Mouse (Mus musculus) kidney, embryonic 14.5 days (tissue): Measurements from ENCODE around the gene Ccm2l. TPM values are rescaled to one million over a fixed set of nuclear protein-coding genes. Genes with fewer than 3 reads are reported as not detected.

Source experiments
- ATAC-seq: fragments of 200-750 bp; cut with Nextera tagmentation; 2 replicates; pipeline ENCODE4 v1.8.0; 2017; ENCODE audit warnings: moderate number of reproducible peaks, mild to moderate bottlenecking, moderate TSS enrichment, moderate library complexity; ENCODE audit not compliant: low FRiP score, low TSS enrichment
- H3K27ac ChIP-seq: fragments of 300-500 bp; sonication (generic); 2 replicates; pipeline ENCODE4 v1.5.1; 2014; ENCODE audit warnings: low read depth, mild to moderate bottlenecking, low read length, moderate library complexity, mixed read lengths
- H3K27me3 ChIP-seq: fragments of 300-500 bp; sonication (generic); 2 replicates; pipeline ENCODE4 v1.6.1; 2014; ENCODE audit warnings: mild to moderate bottlenecking, low read length; ENCODE audit not compliant: control insufficient read depth, insufficient read depth
- H3K36me3 ChIP-seq: fragments of 300-500 bp; sonication (generic); 2 replicates; pipeline ENCODE4 v1.6.1; 2014; ENCODE audit warnings: low read length, mixed read lengths; ENCODE audit not compliant: control insufficient read depth, insufficient read depth
- H3K4me1 ChIP-seq: fragments of 300-500 bp; sonication (generic); 2 replicates; pipeline ENCODE4 v1.6.1; 2014; ENCODE audit warnings: low read length, mixed read lengths; ENCODE audit not compliant: control insufficient read depth, insufficient read depth
- H3K4me2 ChIP-seq: fragments of 300-500 bp; sonication (generic); replicated peaks from 2 replicates; pipeline ENCODE4 v1.6.1; 2014; ENCODE audit warnings: low read depth, mild to moderate bottlenecking, low read length
- H3K4me3 ChIP-seq: fragments of 300-500 bp; sonication (generic); 2 replicates; pipeline ENCODE4 v1.5.1; 2014; ENCODE audit warnings: mild to moderate bottlenecking, low read length
- H3K9ac ChIP-seq: fragments of 300-500 bp; sonication (generic); 2 replicates; pipeline ENCODE4 v1.6.1; 2014; ENCODE audit warnings: low read depth, mild to moderate bottlenecking, low read length, moderate library complexity
- H3K9me3 ChIP-seq: fragments of 300-500 bp; sonication (generic); 2 replicates; pipeline ENCODE4 v1.6.1; 2016; ENCODE audit warnings: low read length; ENCODE audit not compliant: control insufficient read depth
- WGBS: fragments of 180-500 bp; shearing (Covaris S2); extraction: QIAGEN DNeasy Blood & Tissue Kit; methylation state at CpG from one replicate; pipeline ENCODE4 v1.1.7; 2014; 5-methylcytosine and 5-hydroxymethylcytosine counted together
- polyA plus RNA-seq: library from polyadenylated mRNA; unstranded; fragments of >200 nt; fragmentation: Nextera tagmentation; extraction: Ambion mirVana; gene quantifications from 2 replicates; pipeline ENCODE4 v1.2.1, GENCODE M21; 2014

Ccm2l gene
- polyA plus RNA-seq, 1 experiment from 2014 or later, result 4.4 TPM

DNA sequence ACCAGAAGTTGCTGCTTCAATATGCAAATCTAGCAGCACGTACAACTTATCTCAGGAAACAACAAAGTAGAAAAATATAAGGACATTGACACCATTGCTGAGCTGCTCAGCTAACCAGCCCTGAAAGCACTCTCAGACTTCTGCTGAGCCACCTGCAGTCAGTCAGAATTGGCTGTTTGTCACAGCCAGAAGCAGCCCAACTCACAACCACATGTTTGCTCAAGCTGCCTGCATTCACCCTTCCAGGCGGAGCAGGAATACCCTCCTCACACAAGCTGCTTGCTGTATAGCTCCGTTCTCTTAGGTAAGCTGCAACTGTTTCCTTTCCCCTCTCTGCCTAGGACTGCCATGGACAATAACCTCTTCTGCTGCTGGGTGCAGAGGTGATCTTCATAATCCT is 2.4 kb upstream of the Ccm2l start:
- Histone ChIP-seq H3K27me3 (peaks cover 11% of the 10 kb centered on the region; the same call in 1 of the 2 replicates), H3K4me2 (no peak overlapping the region), H3K36me3 (no peaks in the 10 kb centered on the region), H3K9me3 (no peaks in the 10 kb centered on the region), H3K4me1 (no peaks in the 10 kb centered on the region), H3K27ac (no peak overlapping the region), H3K9ac (no peak overlapping the region), H3K4me3 (no peak overlapping the region)
- ATAC-seq, result no peak
- 61% methylated on average over 3 of the region's 3 CpGs for WGBS

GRCm38 (mm10) chr2:153064190-153064970 is 1.4 kb upstream of the Ccm2l start:
- Histone ChIP-seq H3K36me3 (no peaks in the 10 kb centered on the region), H3K4me2 (no peak overlapping the region), H3K27ac (no peak overlapping the region), H3K4me3 (no peak overlapping the region), H3K27me3 (peaks cover 18% of the 10 kb centered on the region; the same call in 1 of the 2 replicates), H3K9ac (no peak overlapping the region), H3K9me3 (no peaks in the 10 kb centered on the region), H3K4me1 (no peaks in the 10 kb centered on the region)
- 63% methylated on average over 9 of the region's 9 CpGs for WGBS
- ATAC-seq, result no peak

GRCm38 (mm10) chr2:153066991-153067390 is 1.2 kb downstream of the Ccm2l start:
- Histone ChIP-seq H3K4me3 (peak overlapping the region; percentile 11; the same call in 1 of the 2 replicates), H3K27ac (no peak overlapping the region), H3K4me1 (no peaks in the 10 kb centered on the region), H3K27me3 (peaks cover 42% of the 10 kb centered on the region), H3K9ac (no peak overlapping the region), H3K36me3 (no peaks in the 10 kb centered on the region), H3K4me2 (peak overlapping the region; percentile 15; the same call in 1 of the 2 replicates), H3K9me3 (no peaks in the 10 kb centered on the region)
- ATAC-seq, result no peak
- 38% methylated on average over 6 of the region's 6 CpGs for WGBS

DNA sequence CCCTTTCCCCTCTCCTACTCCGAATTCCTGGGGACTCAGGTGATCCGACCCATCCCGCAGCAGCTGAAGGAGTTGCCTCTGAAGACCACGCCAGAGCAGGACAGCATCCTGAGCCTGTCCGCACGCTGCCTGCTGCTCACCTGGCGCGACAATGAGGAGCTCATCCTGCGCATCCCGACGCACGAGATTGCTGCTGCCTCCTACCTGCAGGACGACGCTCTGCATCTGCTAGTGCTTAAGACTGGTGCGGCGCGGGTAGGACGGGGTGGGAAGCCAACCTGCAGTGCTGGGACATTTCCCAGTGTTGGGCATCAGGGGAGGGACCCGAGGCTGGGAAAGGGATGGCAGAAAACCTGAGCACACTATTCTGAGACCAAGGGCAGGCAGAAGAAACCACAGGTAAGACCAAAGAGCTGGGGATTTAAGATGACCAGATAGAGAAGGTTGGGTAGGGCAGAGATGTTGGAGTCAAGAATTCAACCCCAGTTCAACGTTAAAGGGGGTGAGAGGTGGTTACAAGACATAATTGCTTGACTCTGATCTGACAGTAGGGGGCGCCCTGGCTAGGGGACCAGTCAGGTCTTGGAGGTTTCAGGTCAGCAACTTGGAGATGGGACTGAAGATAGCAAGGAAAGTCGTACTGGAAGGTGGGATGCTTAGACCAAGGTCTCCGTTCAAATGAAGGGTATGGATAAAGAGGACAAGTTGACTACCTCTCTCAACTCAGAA is 5.2 kb downstream of the Ccm2l start:
- 12% methylated on average over 23 of the region's 23 CpGs for WGBS
- Histone ChIP-seq H3K9ac (no peak overlapping the region), H3K27ac (no peak overlapping the region), H3K4me2 (no peak overlapping the region), H3K9me3 (no peaks in the 10 kb centered on the region), H3K27me3 (peaks cover 55% of the 10 kb centered on the region), H3K36me3 (no peaks in the 10 kb centered on the region), H3K4me1 (peaks cover under 1% of the 10 kb centered on the region; the same call in 1 of the 2 replicates), H3K4me3 (peak overlapping the region; percentile 35; the same call in 1 of the 2 replicates)
- ATAC-seq, result no peak

- peak overlapping the region; percentile 59 for H3K4me2 ChIP-seq
- H3K27ac ChIP-seq, result no peak overlapping the region
- no peak for ATAC-seq
- peaks cover 5% of the 10 kb centered on the region; the same call in 1 of the 2 replicates for H3K4me1 ChIP-seq
- 11% methylated on average over 52 of the region's 67 CpGs for WGBS
- H3K9me3 ChIP-seq, result no peaks in the 10 kb centered on the region
- no peaks in the 10 kb centered on the region for H3K36me3 ChIP-seq
- H3K4me3 ChIP-seq, result peak overlapping the region; percentile 35
- peak overlapping the region; percentile 59 for H3K9ac ChIP-seq
- H3K27me3 ChIP-seq, result peaks cover 55% of the 10 kb centered on the region
Measured at GRCm38 (mm10) chr2:153071491-153072184, 5.9 kb downstream of the Ccm2l start.

DNA sequence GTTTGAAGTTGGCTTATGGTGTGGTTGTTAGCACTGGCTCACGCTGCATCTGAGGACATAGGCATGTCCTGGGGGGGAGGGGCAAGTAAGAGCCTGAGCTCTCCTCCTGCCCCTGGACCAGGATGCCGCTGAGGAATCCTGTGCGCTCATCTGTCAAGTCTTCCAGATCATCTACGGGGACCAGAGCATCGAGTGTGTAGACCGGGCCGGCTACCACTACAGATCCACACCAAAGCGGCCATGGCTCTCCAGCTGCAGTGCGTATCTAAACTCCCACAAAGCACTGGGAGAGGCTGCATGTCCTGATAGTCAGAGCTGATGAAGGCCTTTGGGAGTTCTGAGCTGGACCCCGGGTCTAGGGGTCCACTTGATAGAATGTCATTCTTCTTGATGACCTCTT is 8.9 kb downstream of the Ccm2l start:
- no peaks in the 10 kb centered on the region for H3K36me3 ChIP-seq
- no peak overlapping the region for H3K4me3 ChIP-seq
- H3K9me3 ChIP-seq, result no peaks in the 10 kb centered on the region
- no peak for ATAC-seq
- H3K27ac ChIP-seq, result no peak overlapping the region
- 90% methylated on average over 10 of the region's 10 CpGs for WGBS
- peaks cover 5% of the 10 kb centered on the region; the same call in 1 of the 2 replicates for H3K4me1 ChIP-seq
- H3K4me2 ChIP-seq, result no peak overlapping the region
- H3K9ac ChIP-seq, result no peak overlapping the region
- H3K27me3 ChIP-seq, result peaks cover 34% of the 10 kb centered on the region

GRCm38 (mm10) chr2:153075961-153076360 is 10.2 kb downstream of the Ccm2l start:
- 25% methylated on average over 2 of the region's 2 CpGs for WGBS
- H3K9ac ChIP-seq, result no peak overlapping the region
- H3K4me1 ChIP-seq, result peaks cover 5% of the 10 kb centered on the region; the same call in 1 of the 2 replicates
- peak; percentile 66; the same call in 1 of the 2 replicates for ATAC-seq
- no peak overlapping the region for H3K4me3 ChIP-seq
- H3K9me3 ChIP-seq, result no peaks in the 10 kb centered on the region
- H3K36me3 ChIP-seq, result no peaks in the 10 kb centered on the region
- peaks cover 23% of the 10 kb centered on the region for H3K27me3 ChIP-seq
- H3K4me2 ChIP-seq, result no peak overlapping the region
- no peak overlapping the region for H3K27ac ChIP-seq

DNA sequence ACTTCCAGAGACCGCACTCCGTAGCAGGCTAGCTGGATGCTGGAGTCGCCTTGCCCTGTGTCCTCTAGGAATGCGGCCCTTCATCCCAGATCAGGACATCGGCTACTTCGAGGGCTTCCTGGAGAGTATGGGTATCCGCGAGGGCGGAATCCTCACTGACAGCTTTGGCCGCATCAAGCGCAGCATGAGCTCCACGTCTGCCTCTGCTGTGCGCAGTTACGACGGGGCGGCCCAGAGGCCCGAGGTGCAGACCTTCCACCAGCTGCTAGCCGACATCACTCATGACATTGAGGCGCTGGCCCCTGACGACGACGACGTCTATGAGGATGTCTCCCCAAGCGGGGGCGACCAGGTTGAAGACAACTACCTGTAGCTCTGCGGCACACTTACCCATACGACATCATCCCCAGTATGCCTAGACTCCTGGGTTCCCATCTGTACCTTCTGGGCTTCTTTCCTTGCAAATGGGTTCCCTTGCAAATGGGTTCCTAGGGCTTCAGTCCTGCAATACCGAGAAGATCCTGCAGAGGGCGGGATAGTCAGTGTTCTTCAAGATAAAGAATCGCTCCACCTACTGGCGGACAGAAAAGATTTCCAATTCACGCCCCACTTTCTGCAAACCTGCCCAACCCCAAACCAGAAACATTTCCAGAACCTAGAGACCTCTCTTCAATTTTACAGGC is 15.2 kb downstream of the Ccm2l start:
- no peaks in the 10 kb centered on the region for H3K27me3 ChIP-seq
- ATAC-seq, result no peak
- H3K9ac ChIP-seq, result no peak overlapping the region
- H3K4me2 ChIP-seq, result no peak overlapping the region
- WGBS, result 35% methylated on average over 32 of the region's 32 CpGs
- H3K36me3 ChIP-seq, result no peaks in the 10 kb centered on the region
- H3K4me3 ChIP-seq, result no peak overlapping the region
- no peaks in the 10 kb centered on the region for H3K9me3 ChIP-seq
- peaks cover 4% of the 10 kb centered on the region; the same call in 1 of the 2 replicates for H3K4me1 ChIP-seq
- no peak overlapping the region for H3K27ac ChIP-seq
